Mouse (Mus musculus): ENCODE data around the gene Gm7544.
"Not testable (repeated sequence)": the region's sequence is repeated elsewhere in the genome, so short reads cannot be mapped to it uniquely, and the experiment has no call there.

Gm7544 gene

DNA sequence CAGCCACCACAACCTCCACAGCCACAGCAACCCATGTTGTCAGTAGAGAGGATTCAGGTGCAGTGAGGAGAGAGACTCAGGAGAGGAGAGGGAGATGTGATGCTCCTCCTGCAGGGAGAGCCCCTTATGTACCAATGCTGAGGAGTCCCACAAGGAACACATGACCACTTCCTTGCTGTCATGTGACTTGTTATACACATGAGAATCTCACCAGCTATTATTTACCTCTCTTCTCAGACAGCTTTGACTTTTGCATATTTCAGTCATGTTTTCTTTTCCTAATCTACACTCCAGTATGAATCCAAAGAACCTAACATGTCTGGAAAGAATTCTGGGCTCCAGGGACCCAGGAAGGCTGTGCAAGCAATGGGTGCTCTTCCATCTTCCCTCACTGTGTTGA lies at the start of gene Gm7544:
Gene Gm7544, minus strand, starts transcription at position 101 of the 400 bp plus-strand sequence.
- not testable (repeated sequence) for DNase-seq

GRCm38 (mm10) chr1:83000306-83000705 lies 44.5 kb upstream of the Gm7544 start, which contains the start of gene Gm47959:
TSS of gene Gm47959 (plus strand) at chr1:83000548.
- not testable (repeated sequence) for DNase-seq

DNA sequence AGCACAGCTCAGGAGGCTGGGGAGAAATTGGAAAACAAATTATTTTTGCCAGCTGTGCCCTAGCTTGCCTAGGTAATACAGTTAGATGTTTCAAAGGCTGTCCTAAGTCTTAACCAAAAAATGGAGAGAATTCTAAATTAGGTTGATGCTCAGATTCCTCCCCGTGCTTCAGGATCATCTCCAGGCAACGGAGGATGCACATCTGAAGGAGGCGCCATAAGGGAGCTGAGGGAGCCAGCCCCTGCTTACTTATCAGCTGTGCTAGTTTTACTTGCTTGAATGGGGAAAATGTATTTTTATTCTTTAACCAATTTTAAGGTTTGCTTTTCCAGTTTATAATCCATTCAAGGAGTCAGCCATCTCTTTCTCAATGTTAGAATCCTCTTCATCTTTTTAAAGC lies 38.1 kb upstream of the Gm7544 start:
- no peak for DNase-seq

DNA sequence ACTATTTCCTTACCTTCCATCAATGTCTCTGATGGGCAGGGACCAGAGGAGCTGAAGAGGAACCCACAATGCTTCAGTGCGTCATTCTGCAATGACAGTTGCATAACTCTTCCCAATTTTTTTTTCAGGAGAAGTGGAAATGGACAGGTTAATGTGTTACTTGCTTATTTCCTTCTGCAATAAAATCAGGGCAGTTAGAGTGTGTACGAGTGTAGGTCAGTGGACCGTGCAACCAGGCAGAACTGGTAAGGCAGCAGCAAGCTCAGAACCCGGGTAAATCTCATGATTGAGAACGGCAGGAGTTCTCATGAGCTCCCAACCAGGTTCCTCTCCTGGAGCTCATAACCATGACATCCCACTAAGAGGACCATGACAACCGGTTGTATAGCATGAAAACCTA lies 36.3 kb upstream of the Gm7544 start:
- no peak for DNase-seq

GRCm38 (mm10) chr1:82991596-82991995 lies 35.8 kb upstream of the Gm7544 start:
- no peak for DNase-seq

GRCm38 (mm10) chr1:82991062-82991461 lies 35.2 kb upstream of the Gm7544 start:
- DNase-seq, result no peak

DNA sequence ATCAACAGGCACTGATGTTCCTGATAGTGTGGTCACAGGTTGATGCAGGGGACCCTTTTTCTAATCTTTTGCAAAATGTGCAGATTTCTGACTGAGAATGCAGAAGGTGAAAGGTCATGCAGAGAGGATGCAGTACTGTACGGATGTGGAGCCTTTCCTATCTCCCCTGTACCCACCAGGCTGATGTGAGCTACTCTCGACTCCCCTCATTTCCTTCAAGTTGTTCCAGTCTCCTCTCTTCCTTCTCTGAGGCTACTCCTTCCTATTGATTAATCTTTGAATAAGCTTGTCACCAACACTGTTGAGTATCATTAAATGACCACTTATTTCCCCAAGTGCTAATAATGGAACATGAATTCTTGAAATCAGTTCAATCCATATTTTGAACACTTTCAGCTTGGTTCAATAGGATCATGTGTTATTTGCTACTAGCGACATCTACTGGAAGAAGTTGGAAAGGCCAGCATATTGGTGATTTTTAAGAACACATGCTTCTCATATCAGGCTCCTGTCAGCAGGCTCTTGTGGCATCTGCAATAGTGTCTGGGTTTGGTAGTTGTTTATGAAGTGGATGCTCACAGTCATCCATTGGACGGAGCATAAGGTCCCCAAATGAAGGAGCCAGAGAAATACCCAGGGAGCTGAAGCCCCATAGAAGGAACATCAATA lies 31.9 kb upstream of the Gm7544 start:
- peak; percentile 74 for DNase-seq

GRCm38 (mm10) chr1:82986738-82987137 lies 30.9 kb upstream of the Gm7544 start:
- no peak for DNase-seq

GRCm38 (mm10) chr1:82977840-82978239 lies 22.0 kb upstream of the Gm7544 start:
- no peak for DNase-seq

DNA sequence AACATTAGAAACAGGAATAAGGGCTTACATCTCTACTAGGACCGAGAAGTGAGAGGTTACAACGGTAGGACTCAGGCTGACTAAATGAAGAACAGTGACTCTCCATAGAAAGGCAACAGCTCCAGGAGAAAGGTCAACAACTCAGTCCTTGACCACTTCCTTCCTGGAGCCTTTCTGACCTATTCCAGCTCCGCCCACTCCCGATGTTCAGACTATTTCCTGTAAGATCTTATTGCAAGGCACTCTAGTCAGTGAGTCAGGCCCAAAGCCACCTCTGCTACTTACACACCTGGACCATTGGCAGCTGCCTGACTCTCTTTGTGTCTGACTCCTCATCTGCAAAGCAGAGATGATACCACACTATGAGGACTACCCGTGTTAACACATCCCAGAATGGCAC lies 19.9 kb upstream of the Gm7544 start:
- peak; percentile 61 for DNase-seq

DNA sequence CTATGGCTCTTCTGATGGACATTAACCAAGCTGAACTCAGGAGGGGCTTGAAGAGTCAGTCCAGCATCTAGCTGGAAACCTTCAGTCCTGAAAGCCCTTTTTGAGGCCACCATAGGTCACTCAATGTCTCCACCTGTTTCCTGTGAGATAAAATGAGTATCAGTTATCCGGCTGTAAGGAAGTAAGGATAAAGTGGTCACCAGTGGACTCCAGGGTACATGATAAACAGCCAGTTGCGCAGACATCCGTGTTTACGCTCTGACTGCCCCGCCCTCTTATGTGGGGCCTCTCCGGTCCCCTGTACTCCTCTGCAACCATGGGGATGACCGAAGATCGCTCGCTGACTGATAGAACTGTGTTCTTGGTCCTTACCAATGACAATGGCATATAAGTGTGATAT lies 18.5 kb upstream of the Gm7544 start:
- DNase-seq, result peak; percentile 78

- DNase-seq, result peak; percentile 59
These were observed 18.1 kb upstream of the Gm7544 start for GRCm38 (mm10) chr1:82973901-82974300.

DNA sequence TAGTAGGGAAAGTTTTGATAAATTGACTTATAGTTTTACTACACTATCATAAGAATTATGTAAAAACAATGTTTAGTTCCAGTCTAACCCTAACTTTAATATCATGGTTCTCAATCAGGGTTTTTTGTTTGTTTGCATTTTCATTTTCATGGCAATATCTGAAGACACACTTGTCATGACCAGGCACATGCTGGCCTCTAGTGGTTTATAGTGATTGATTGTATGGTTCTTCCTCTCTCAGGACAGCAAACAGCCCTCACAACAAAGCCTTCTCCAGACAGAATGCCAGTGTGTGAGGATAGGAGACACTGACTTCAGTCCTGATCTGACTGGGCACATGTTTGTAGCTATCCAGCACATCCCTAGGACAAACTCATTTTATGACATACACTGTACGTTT lies 17.4 kb upstream of the Gm7544 start:
- peak; percentile 43 for DNase-seq

GRCm38 (mm10) chr1:82972046-82972445 lies 16.2 kb upstream of the Gm7544 start:
- peak; percentile 66 for DNase-seq

DNA sequence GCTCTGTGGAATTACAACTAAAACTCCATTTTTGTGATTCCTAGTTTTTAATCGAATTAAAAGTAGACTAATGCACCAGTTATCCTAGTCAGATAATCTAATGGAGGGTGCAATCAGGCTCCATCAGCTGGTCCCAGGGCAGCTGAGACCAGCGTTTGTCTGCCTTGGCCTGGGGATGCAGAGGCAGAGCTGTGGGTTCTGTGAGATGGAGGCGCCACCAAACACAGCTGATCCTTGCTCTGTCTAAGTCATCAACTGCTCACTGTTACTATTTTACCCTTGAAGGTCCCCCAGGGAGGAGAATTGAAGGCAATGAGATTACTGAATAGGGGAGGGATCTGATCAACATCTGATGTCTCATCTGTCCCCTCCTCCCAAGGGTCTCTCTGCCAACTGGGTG lies 10.6 kb upstream of the Gm7544 start:
- DNase-seq, result no peak

DNA sequence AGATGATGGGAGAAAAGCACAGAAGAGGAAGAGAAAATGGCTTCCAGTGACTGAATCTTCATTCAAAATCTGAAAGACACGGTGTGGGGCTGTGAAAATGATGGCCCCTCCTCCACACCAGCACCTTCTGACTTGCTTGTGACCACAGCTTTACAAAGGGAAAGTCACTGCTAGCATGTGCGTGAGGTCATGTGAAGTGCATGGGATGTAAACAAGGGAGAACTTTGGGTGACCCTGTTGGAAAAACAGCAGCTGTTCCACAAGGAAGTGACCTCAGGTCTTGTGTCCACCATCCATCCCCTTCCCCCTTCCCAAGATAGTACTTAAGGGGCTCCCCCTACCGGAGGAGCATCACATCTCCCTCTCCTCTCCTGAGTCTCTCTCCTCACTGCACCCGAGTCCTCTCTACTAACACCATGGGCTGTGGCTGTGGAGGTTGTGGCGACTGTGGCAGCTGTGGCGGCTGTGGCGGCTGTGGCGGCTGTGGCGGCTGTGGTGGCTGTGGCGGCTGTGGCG lies 4.1 kb upstream of the Gm7544 start, which contains the start of gene Gm47955:
Gene Gm47955, plus strand, starts transcription at position 417 of the 516 bp plus-strand sequence.
- peak; percentile 10 for DNase-seq

DNA sequence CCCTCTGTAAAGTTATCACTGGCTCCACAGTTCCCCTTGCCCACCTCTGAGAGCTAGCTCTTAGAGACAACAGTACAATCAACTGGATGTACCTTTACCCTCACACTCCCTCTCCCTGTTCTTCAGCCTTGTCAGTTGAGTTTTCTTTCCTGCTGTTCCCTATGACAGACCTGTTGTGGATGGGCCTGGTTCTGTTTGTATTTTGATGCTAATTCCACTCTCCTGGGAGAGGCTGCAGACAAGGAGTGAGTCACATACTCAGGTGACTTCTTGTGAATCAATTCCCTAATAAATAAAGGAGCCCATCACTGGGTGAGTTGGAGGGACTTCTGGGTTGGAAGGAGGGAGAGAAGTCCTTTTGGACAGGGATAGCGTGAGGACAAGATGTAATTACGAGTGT lies 7.2 kb downstream of the Gm7544 start:
- no peak for DNase-seq

- not testable (repeated sequence) for DNase-seq
These were observed 9.8 kb downstream of the Gm7544 start for GRCm38 (mm10) chr1:82946029-82946428.

DNA sequence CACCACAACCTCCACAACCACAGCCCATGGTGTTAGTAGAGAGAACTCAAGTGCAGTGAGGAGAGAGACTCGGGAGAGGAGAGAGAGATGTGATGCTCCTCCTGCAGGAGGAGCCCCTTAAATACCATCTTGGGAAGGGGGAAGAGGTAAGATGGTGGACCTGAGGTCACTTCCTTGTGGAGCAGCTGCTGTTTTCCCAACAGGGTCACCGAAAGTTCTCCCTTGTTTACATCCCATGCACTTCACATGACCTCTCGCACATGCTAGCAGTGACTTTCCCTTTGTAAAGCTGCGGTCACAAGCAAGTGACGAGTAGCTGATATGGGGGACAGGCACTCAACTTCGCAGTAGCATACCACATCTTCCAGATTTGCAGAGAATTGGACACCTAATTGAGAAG lies 12.5 kb downstream of the Gm7544 start, which contains the start of gene A030003K21Rik:
Gene A030003K21Rik, minus strand, starts transcription at position 94 of the 400 bp plus-strand sequence.
- DNase-seq, result not testable (repeated sequence)

DNA sequence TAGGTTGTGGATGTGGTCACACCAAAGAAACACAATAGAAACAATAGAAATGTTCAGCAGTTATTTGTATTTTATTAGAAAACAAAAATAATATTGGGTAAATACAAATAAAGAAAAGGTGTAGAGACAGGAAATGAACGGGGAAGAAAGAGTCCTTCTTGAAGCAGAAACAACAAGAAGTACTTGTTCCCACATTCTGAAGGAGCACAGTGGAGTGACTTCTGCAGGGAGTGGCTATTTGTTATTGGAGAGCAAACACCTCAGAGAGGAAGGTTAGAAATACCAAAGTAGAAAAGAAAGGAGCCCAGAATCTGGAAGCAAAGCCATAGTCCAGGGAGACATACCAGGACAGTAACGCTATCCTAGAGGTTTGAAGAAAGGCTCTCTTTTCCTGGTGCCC lies 13.3 kb downstream of the Gm7544 start:
- peak; percentile 9 for DNase-seq

DNA sequence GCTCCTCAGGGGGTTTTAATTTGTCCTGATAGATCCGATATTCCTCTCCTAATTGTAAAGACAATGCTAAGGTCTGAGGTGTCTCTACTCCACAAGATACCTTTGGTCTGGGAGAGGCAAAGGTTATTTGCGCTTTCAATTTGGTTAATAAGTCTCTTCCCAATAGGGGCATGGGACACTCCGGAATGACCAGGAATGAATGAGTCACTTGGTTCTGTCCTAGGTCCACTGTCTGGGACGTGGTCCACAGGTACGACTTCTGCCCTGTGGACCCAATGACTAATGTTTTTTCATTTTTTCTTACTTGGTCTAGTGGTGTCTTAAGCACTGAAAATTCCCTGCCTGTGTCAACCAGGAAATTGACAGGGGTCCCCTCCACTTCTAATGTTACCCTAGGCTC lies 17.1 kb downstream of the Gm7544 start:
- no peak for DNase-seq

GRCm38 (mm10) chr1:82931326-82931725 lies 24.5 kb downstream of the Gm7544 start, which contains the start of gene Gm6217:
TSS of gene Gm6217 (minus strand) at chr1:82931399.
- DNase-seq, result not testable (repeated sequence)

GRCm38 (mm10) chr1:82930558-82930957 lies 25.3 kb downstream of the Gm7544 start:
- DNase-seq, result not testable (repeated sequence)

DNA sequence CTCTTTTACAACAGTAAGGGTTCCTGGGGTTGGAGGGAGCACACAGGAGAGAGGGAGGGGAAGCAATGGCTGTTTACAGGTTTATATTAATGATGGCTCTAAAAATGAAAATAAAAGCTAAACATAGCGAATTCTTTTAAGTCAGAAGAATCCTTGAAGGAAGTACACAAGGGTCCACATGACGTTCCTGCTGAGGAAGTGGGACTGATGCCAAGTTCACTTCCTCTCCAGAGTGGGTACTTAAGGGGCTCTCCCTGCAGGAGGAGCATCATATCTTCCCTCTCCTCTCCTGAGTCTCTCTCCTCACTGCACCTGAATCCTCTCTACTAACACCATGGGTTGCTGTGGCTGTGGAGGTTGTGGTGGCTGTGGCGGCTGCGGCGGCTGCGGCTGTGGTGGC lies 31.2 kb downstream of the Gm7544 start, which contains the start of gene A030014E15Rik:
Gene A030014E15Rik, plus strand, starts transcription at position 268 of the 400 bp plus-strand sequence.
- peak; percentile 56 for DNase-seq
